In the genomic region with DNA sequence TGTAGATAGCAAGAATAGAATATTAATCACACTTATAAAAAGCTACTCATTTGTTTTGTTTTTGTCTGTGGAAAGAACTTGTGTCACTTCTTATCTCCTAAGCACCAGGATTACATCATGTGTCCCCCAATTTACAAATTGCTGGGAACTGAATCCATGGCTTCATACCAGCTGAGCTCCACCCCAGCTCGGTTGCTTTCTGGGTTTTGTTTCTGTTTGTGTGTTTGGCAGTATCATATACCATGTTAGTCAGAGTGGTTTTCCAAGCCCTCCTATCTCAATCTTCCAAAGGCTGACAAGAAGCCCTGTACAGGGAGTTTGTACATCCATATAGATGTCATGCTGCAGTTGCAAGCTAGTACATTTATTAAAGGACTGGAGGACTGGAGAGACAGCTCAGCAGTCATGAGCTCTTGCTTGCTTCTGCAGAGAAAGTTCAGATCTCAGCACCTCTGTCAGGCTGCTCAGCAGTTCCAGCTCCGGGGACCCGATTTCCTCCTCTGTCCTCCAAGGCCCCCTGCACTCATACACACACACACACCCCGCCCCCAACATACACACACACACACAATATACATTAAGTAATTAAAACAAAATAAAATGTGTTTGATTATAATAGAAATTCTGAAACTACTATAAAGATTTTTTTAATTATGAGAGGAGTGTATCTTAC, we compare ENCODE assay signal across 8 mouse cellular contexts. TPM values are rescaled to one million over a fixed set of nuclear protein-coding genes. Genes with fewer than 3 reads are reported as not detected.
DNase-seq lines count a peak whose midpoint lies in the region; ATAC-seq and TF ChIP-seq lines count a peak whose summit lies in the region.

No protein-coding gene starts in this region.

- no peak overlapping the region for H3K4me3 ChIP-seq in heart, embryonic 12.5 days
- H3K4me3 ChIP-seq in embryonic facial prominence, embryonic 13.5 days: peak overlapping the region; percentile 30; the same call in 1 of the 2 replicates
- no peak overlapping the region for H3K4me3 ChIP-seq in hindbrain, postnatal 0 days (ENCODE audit: low read length)

- no peaks in the 10 kb centered on the region for H3K36me3 ChIP-seq in heart, embryonic 12.5 days
- no peaks in the 10 kb centered on the region for H3K36me3 ChIP-seq in embryonic facial prominence, embryonic 13.5 days
- no peaks in the 10 kb centered on the region for H3K36me3 ChIP-seq in hindbrain, postnatal 0 days (ENCODE audit: insufficient read depth, low read length)

- no peak overlapping the region for H3K9ac ChIP-seq in heart, embryonic 12.5 days
- no peak overlapping the region for H3K9ac ChIP-seq in embryonic facial prominence, embryonic 13.5 days
- H3K9ac ChIP-seq in hindbrain, postnatal 0 days (replicated peaks; ENCODE audit: low read length): no peak overlapping the region

- no peak for ATAC-seq in heart, embryonic 12.5 days (ENCODE audit: insufficient number of reproducible peaks, low FRiP score)
- ATAC-seq in embryonic facial prominence, embryonic 13.5 days (ENCODE audit: insufficient number of reproducible peaks, insufficient read depth, low FRiP score, low TSS enrichment, low read depth): no peak
- no peak for ATAC-seq in hindbrain, postnatal 0 days

- whole genome bisulfite sequencing in heart, embryonic 12.5 days: 52% methylated on average over 4 of the region's 4 CpGs
- 34% methylated on average over 4 of the region's 4 CpGs for WGBS in embryonic facial prominence, embryonic 13.5 days
- 55% methylated on average over 4 of the region's 4 CpGs for WGBS in hindbrain, postnatal 0 days

- peak overlapping the region; percentile 47 for H3K4me2 ChIP-seq in heart, embryonic 12.5 days
- peak overlapping the region; percentile 58 for H3K4me2 ChIP-seq in embryonic facial prominence, embryonic 13.5 days
- H3K4me2 ChIP-seq in hindbrain, postnatal 0 days (ENCODE audit: low read depth, low read length): peak overlapping the region; percentile 53

- 0 out of 2 replicates have a peak, but pooled peaks cover 2% of the 10 kb centered on the region for H3K9me3 ChIP-seq in heart, embryonic 12.5 days (replicated peaks)
- H3K9me3 ChIP-seq in embryonic facial prominence, embryonic 13.5 days: no peaks in the 10 kb centered on the region
- H3K9me3 ChIP-seq in hindbrain, postnatal 0 days (ENCODE audit: low read length): no peaks in the 10 kb centered on the region

- H3K4me1 ChIP-seq in heart, embryonic 12.5 days (replicated peaks): peaks cover 16% of the 10 kb centered on the region
- peaks cover 22% of the 10 kb centered on the region for H3K4me1 ChIP-seq in embryonic facial prominence, embryonic 13.5 days
- no peaks in the 10 kb centered on the region for H3K4me1 ChIP-seq in hindbrain, postnatal 0 days (ENCODE audit: insufficient read depth, low read length)

- H3K27ac ChIP-seq in heart, embryonic 12.5 days (ENCODE audit: poor library complexity, severe bottlenecking): no peak overlapping the region
- peak overlapping the region; percentile 22; the same call in 1 of the 2 replicates for H3K27ac ChIP-seq in embryonic facial prominence, embryonic 13.5 days
- H3K27ac ChIP-seq in hindbrain, postnatal 0 days: no peak overlapping the region

- no peak for DNase-seq in heart, adult 11 months
- DNase-seq in hindbrain, postnatal 0 days (ENCODE audit: low spot score): no peak
- peak; percentile 15 for DNase-seq in neural tube, embryonic 10.5 days (ENCODE audit: extremely low spot score, low spot score)
- DNase-seq in adrenal gland, adult 18-20 months (ENCODE audit: low spot score in 2 of 2): no peak
- DNase-seq in right cerebral cortex, postnatal 36 days (ENCODE audit: low spot score in 2 of 2): no peak
- no peak for DNase-seq in gastrocnemius, adult 18-20 months (ENCODE audit: low spot score)

- TF ChIP-seq CTCF in hindbrain, postnatal 0 days (IDR thresholded peaks at IDR 0.05; ENCODE audit: low read depth): no peak

- H3K27me3 ChIP-seq in heart, embryonic 12.5 days (replicated peaks): no peaks in the 10 kb centered on the region
- H3K27me3 ChIP-seq in embryonic facial prominence, embryonic 13.5 days: no peaks in the 10 kb centered on the region
- H3K27me3 ChIP-seq in hindbrain, postnatal 0 days (ENCODE audit: insufficient read depth, low read length): no peaks in the 10 kb centered on the region

RNA-seq across cellular contexts. Expression of gene Enpp3, which starts 6.1 kb away (rescaled TPM):
- 1.7 and 2.2 TPM in 2 replicates for polyA plus RNA-seq in heart, embryonic 12.5 days (2016; fragmentation: Nextera tagmentation; extraction: Ambion mirVana)
- 6.2 and 6.4 TPM in 2 replicates for polyA plus RNA-seq in embryonic facial prominence, embryonic 13.5 days (2015; fragmentation: Nextera tagmentation; extraction: Ambion mirVana)
- total RNA-seq in hindbrain, postnatal 0 days (2014; rRNA removed): 0.68 and 4.0 TPM in 2 replicates
- 1.5 and 1.7 TPM in 2 replicates for polyA plus RNA-seq in hindbrain, postnatal 0 days (2015; fragmentation: Nextera tagmentation; extraction: Ambion mirVana)
- 1 to 10 TPM in 1 of 2 experiments, under 1 TPM in 1; 0.96 to 2.5 TPM for total RNA-seq in adrenal gland, adult 18-20 months (2021)
- total RNA-seq in gastrocnemius, adult 18-20 months (2021): 1 to 10 TPM; 2.1 to 2.6 TPM

RNA-seq across cellular contexts. Expression of gene Med23, which starts 33.3 kb away (rescaled TPM):
- polyA plus RNA-seq in heart, embryonic 12.5 days (2016; fragmentation: Nextera tagmentation; extraction: Ambion mirVana): 15.8 and 16.9 TPM in 2 replicates
- 25.7 and 25.8 TPM in 2 replicates for polyA plus RNA-seq in embryonic facial prominence, embryonic 13.5 days (2015; fragmentation: Nextera tagmentation; extraction: Ambion mirVana)
- 41.5 and 58.2 TPM in 2 replicates for total RNA-seq in hindbrain, postnatal 0 days (2014; rRNA removed)
- polyA plus RNA-seq in hindbrain, postnatal 0 days (2015; fragmentation: Nextera tagmentation; extraction: Ambion mirVana): 15.2 and 17.1 TPM in 2 replicates
- total RNA-seq in adrenal gland, adult 18-20 months (2021): 10 to 100 TPM; 17.3 to 23.4 TPM
- total RNA-seq in gastrocnemius, adult 18-20 months (2021): 1 to 10 TPM; 7.1 to 9.4 TPM
